In the genomic region with DNA sequence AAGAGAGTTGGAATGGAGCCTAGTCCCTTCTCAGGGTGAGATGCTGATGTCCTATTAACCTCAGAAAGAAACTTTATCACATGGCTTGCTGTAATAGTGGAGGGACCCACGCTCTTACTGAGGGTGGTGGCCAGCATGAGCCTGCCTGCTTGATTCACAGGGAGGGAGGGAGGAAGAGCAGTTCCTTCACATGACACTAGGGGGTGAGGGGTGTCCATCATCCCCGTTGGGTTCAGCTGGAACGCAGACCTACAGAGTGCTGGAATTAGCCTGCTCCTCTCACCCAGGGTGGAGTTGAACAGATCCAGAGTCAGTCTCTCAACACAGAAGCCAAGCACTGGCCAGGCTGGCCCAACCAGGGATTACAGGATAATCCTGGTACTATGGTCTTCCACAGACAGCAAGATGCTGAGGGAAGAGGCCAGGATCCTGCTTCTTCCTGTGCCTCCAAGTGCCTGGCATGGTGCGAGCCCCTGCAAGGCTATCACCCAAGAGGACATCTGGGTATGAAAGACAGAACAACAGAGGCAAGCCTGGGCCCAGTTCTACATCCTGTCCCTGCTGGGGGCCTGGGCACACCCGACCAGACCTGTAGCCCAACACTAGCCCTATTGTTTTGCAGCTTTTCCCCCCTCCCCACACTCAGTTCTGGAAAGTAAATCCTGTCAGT, we compare ENCODE assay signal across 12 mouse cellular contexts.
DNase-seq lines count a peak whose midpoint lies in the region; ATAC-seq lines count a peak whose summit lies in the region.
"Had no signal": no experiment of that assay in that cellular context is flagged by ENCODE, and none has a peak within 500 bp of the region (broad histone marks: within the 10 kb centered on the region; RNA-seq: fewer than 3 reads in every experiment).

No protein-coding gene starts in this region.

- DNase-seq in hindbrain, embryonic 11.5 days (ENCODE audit: low spot score): peak; percentile 46
- peak; percentile 81 for DNase-seq in midbrain, embryonic 11.5 days (ENCODE audit: low spot score, missing footprints)
- no peak for DNase-seq in midbrain, embryonic 10.5 days (ENCODE audit: low spot score)
- DNase-seq in adipocyte (ENCODE audit: low spot score): peak; percentile 34
- peak; percentile 43 for DNase-seq in retina, embryonic 14.5 days (ENCODE audit: low spot score)
- DNase-seq: cerebellum, adult 8-10 months; gastrocnemius, postnatal 25 days had no signal

- peaks cover 24% of the 10 kb centered on the region for H3K27me3 ChIP-seq in hindbrain, embryonic 11.5 days (ENCODE audit: control insufficient read depth, insufficient read depth, low read length)
- H3K27me3 ChIP-seq in hindbrain, embryonic 12.5 days: peaks cover 56% of the 10 kb centered on the region
- peaks cover 33% of the 10 kb centered on the region for H3K27me3 ChIP-seq in midbrain, embryonic 11.5 days (ENCODE audit: control insufficient read depth, insufficient read depth, low read length)
- peaks cover 71% of the 10 kb centered on the region for H3K27me3 ChIP-seq in midbrain, embryonic 10.5 days (ENCODE audit: low read depth, poor library complexity, severe bottlenecking)

- no peak overlapping the region for H3K4me3 ChIP-seq in hindbrain, embryonic 11.5 days (ENCODE audit: low read depth, low read length)
- H3K4me3 ChIP-seq in hindbrain, embryonic 12.5 days: no peak overlapping the region
- H3K4me3 ChIP-seq in midbrain, embryonic 11.5 days (ENCODE audit: low read depth, low read length): no peak overlapping the region
- H3K4me3 ChIP-seq in midbrain, embryonic 10.5 days: no peak overlapping the region
- H3K4me3 ChIP-seq: erythroblast, embryonic 14.5 days; liver, embryonic 15.5 days had no signal

- no peaks in the 10 kb centered on the region for H3K9me3 ChIP-seq in hindbrain, embryonic 11.5 days (ENCODE audit: control insufficient read depth, low read length)
- H3K9me3 ChIP-seq in hindbrain, embryonic 12.5 days (replicated peaks): peaks cover 10% of the 10 kb centered on the region; the same call in 1 of the 2 replicates
- H3K9me3 ChIP-seq in midbrain, embryonic 11.5 days (ENCODE audit: control insufficient read depth, low read length): no peaks in the 10 kb centered on the region
- peaks cover 6% of the 10 kb centered on the region; the same call in 1 of the 2 replicates for H3K9me3 ChIP-seq in midbrain, embryonic 10.5 days (replicated peaks)
- H3K9me3 ChIP-seq: liver, embryonic 15.5 days had no signal

- ATAC-seq in hindbrain, embryonic 11.5 days (ENCODE audit: low FRiP score): no peak; the same call in 1 of the 2 replicates
- ATAC-seq in hindbrain, embryonic 12.5 days (ENCODE audit: low FRiP score): no peak
- no peak for ATAC-seq in midbrain, embryonic 11.5 days (ENCODE audit: low FRiP score)
- ATAC-seq in granulocyte monocyte progenitor cell, adult 5-6 weeks (replicated peaks; ENCODE audit: poor library complexity, severe bottlenecking): no peak
- no peak for ATAC-seq in erythroid progenitor cell, adult 5-6 weeks (replicated peaks; ENCODE audit: low FRiP score, poor library complexity, severe bottlenecking)

- H3K27ac ChIP-seq in hindbrain, embryonic 11.5 days (ENCODE audit: low read depth, low read length): no peak overlapping the region
- no peak overlapping the region for H3K27ac ChIP-seq in hindbrain, embryonic 12.5 days
- no peak overlapping the region for H3K27ac ChIP-seq in midbrain, embryonic 11.5 days (ENCODE audit: low read depth, low read length)
- no peak overlapping the region for H3K27ac ChIP-seq in midbrain, embryonic 10.5 days (replicated peaks)
- H3K27ac ChIP-seq: liver, embryonic 15.5 days had no signal

- no peak overlapping the region for H3K4me2 ChIP-seq in hindbrain, embryonic 11.5 days (replicated peaks; ENCODE audit: low read depth, low read length)
- no peak overlapping the region for H3K4me2 ChIP-seq in hindbrain, embryonic 12.5 days (replicated peaks)
- H3K4me2 ChIP-seq in midbrain, embryonic 11.5 days: no peak overlapping the region
- H3K4me2 ChIP-seq: liver, embryonic 15.5 days had no signal

- peaks cover 4% of the 10 kb centered on the region; the same call in 1 of the 2 replicates for H3K4me1 ChIP-seq in hindbrain, embryonic 11.5 days (replicated peaks; ENCODE audit: control insufficient read depth, insufficient read depth, low read length)
- H3K4me1 ChIP-seq in hindbrain, embryonic 12.5 days: peaks cover 11% of the 10 kb centered on the region
- peaks cover 9% of the 10 kb centered on the region for H3K4me1 ChIP-seq in midbrain, embryonic 11.5 days (ENCODE audit: control insufficient read depth, insufficient read depth, low read length)
- peaks cover 21% of the 10 kb centered on the region for H3K4me1 ChIP-seq in midbrain, embryonic 10.5 days
- H3K4me1 ChIP-seq: liver, embryonic 15.5 days had no signal

- WGBS in hindbrain, embryonic 11.5 days: 55% methylated on average over 5 of the region's 5 CpGs
- WGBS in hindbrain, embryonic 12.5 days: 49% methylated on average over 5 of the region's 5 CpGs
- 50% methylated on average over 5 of the region's 5 CpGs for WGBS in midbrain, embryonic 11.5 days
- 44% methylated on average over 5 of the region's 5 CpGs for WGBS in midbrain, embryonic 10.5 days

- no peak overlapping the region for H3K9ac ChIP-seq in hindbrain, embryonic 11.5 days (ENCODE audit: low read depth, low read length)
- H3K9ac ChIP-seq in hindbrain, embryonic 12.5 days: no peak overlapping the region
- H3K9ac ChIP-seq in midbrain, embryonic 11.5 days (ENCODE audit: low read length): no peak overlapping the region
- H3K9ac ChIP-seq: liver, embryonic 15.5 days had no signal

- no peaks in the 10 kb centered on the region for H3K36me3 ChIP-seq in hindbrain, embryonic 11.5 days (ENCODE audit: control insufficient read depth, insufficient read depth, low read length)
- H3K36me3 ChIP-seq in hindbrain, embryonic 12.5 days: no peaks in the 10 kb centered on the region
- no peaks in the 10 kb centered on the region for H3K36me3 ChIP-seq in midbrain, embryonic 11.5 days (ENCODE audit: control insufficient read depth, insufficient read depth, low read length)
- no peaks in the 10 kb centered on the region for H3K36me3 ChIP-seq in midbrain, embryonic 10.5 days
- H3K36me3 ChIP-seq: liver, embryonic 15.5 days had no signal
